8 mouse cellular contexts compared by ENCODE assay signal in the genomic region with DNA sequence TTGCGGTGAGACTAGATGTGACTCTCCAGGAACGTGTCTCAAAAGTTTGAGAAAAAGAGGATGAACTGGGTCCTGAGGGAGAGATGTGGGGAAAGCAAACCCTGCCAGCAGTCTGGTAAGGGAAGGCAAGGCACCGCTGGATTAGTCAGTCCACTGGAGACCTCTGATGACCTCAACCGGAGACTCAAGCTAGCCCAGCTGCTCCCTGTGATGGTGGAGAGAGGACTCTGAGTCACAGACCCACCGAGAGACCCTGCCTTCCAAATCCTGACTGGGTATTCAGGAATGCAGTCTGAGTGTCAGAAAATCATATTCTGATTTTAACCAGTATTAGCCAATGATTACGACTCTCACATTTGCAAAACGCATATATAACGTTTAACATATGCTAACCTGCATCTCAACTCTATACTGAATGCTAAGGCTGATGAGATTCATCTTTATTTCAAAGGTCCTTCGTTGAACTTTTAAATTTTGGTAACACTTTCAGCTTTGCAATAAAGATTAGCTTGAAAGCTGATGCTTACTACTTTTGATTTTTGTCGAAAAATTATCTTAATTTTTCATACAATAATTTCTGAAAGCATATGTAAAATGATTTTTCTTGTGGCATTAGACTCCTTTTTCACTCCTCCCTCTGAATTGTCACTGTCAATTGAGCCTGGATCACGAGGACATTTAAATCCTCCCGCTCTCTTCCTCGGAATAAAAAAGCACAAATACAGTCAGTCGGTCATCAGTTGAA. TPM values are rescaled to one million over a fixed set of nuclear protein-coding genes. Genes with fewer than 3 reads are reported as not detected.
A peak's percentile ranks its signal among the peaks of the same experiment; 100 is the strongest.
DNase-seq lines count a peak whose midpoint lies in the region; ATAC-seq and TF ChIP-seq lines count a peak whose summit lies in the region.

No protein-coding gene starts in this region.

- H3K9me3 ChIP-seq in heart, embryonic 16.5 days (replicated peaks; ENCODE audit: control insufficient read depth, low read length), result no peaks in the 10 kb centered on the region
- no peaks in the 10 kb centered on the region for H3K9me3 ChIP-seq in hindbrain, embryonic 16.5 days (ENCODE audit: control insufficient read depth, low read length)
- no peaks in the 10 kb centered on the region for H3K9me3 ChIP-seq in midbrain, embryonic 15.5 days

- no peak overlapping the region for H3K27ac ChIP-seq in heart, embryonic 16.5 days (ENCODE audit: low read length)
- H3K27ac ChIP-seq in bone marrow macrophage, adult 2 months (ENCODE audit: insufficient read depth, low read depth, low read length), result no peak overlapping the region
- no peak overlapping the region for H3K27ac ChIP-seq in hindbrain, embryonic 16.5 days (ENCODE audit: low read depth, low read length)
- H3K27ac ChIP-seq in midbrain, embryonic 15.5 days, result no peak overlapping the region

- 35% methylated on average over 14 of the region's 14 CpGs for WGBS in heart, embryonic 16.5 days
- 38% methylated on average over 14 of the region's 14 CpGs for WGBS in hindbrain, embryonic 16.5 days
- WGBS in midbrain, embryonic 15.5 days, result 32% methylated on average over 14 of the region's 14 CpGs

- DNase-seq in heart, adult 8-10 months (ENCODE audit: low spot score), result no peak
- DNase-seq in embryo, embryonic 10 days (ENCODE audit: low spot score), result no peak
- DNase-seq in thymus, postnatal 36 days, result no peak

- no peaks in the 10 kb centered on the region for H3K27me3 ChIP-seq in heart, embryonic 16.5 days (ENCODE audit: control insufficient read depth, insufficient read depth, low read length)
- peaks cover 7% of the 10 kb centered on the region; the same call in 1 of the 2 replicates for H3K27me3 ChIP-seq in hindbrain, embryonic 16.5 days (replicated peaks; ENCODE audit: control insufficient read depth, insufficient read depth, low read length)
- peaks cover 25% of the 10 kb centered on the region for H3K27me3 ChIP-seq in midbrain, embryonic 15.5 days (replicated peaks)

- peaks cover 2% of the 10 kb centered on the region; the same call in 1 of the 2 replicates for H3K4me1 ChIP-seq in heart, embryonic 16.5 days (ENCODE audit: control insufficient read depth, insufficient read depth, low read length)
- peaks cover 18% of the 10 kb centered on the region for H3K4me1 ChIP-seq in bone marrow macrophage, adult 2 months (ENCODE audit: control insufficient read depth, insufficient read depth, low read length)
- H3K4me1 ChIP-seq in hindbrain, embryonic 16.5 days (ENCODE audit: control insufficient read depth, insufficient read depth, low read depth, low read length), result peaks cover 13% of the 10 kb centered on the region
- H3K4me1 ChIP-seq in midbrain, embryonic 15.5 days, result peaks cover 29% of the 10 kb centered on the region

- H3K36me3 ChIP-seq in heart, embryonic 16.5 days (ENCODE audit: control insufficient read depth, insufficient read depth), result no peaks in the 10 kb centered on the region
- no peaks in the 10 kb centered on the region for H3K36me3 ChIP-seq in hindbrain, embryonic 16.5 days (ENCODE audit: control insufficient read depth, insufficient read depth, low read length)
- no peaks in the 10 kb centered on the region for H3K36me3 ChIP-seq in midbrain, embryonic 15.5 days (replicated peaks)

- peak overlapping the region; percentile 44 for H3K4me3 ChIP-seq in heart, embryonic 16.5 days (ENCODE audit: low read length)
- peak overlapping the region; percentile 40; the same call in 1 of the 2 replicates for H3K4me3 ChIP-seq in bone marrow macrophage, adult 2 months (ENCODE audit: insufficient read depth, low read length)
- peak overlapping the region; percentile 43 for H3K4me3 ChIP-seq in hindbrain, embryonic 16.5 days (ENCODE audit: low read length)
- peak overlapping the region; percentile 35 for H3K4me3 ChIP-seq in midbrain, embryonic 15.5 days

- H3K4me2 ChIP-seq in heart, embryonic 16.5 days (ENCODE audit: low read depth, low read length), result peak overlapping the region; percentile 68
- H3K4me2 ChIP-seq in hindbrain, embryonic 16.5 days (ENCODE audit: low read length), result peak overlapping the region; percentile 81
- H3K4me2 ChIP-seq in midbrain, embryonic 15.5 days, result peak overlapping the region; percentile 56

- TF ChIP-seq POLR2A in bone marrow macrophage, adult 2 months (IDR thresholded peaks at IDR 0.05; ENCODE audit: borderline replicate concordance, low read depth, low read length), result no peak

- TF ChIP-seq CTCF in bone marrow macrophage, adult 2 months (IDR thresholded peaks at IDR 0.05; ENCODE audit: low read depth, low read length), result no peak

- H3K9ac ChIP-seq in heart, embryonic 16.5 days (ENCODE audit: low read length), result no peak overlapping the region
- H3K9ac ChIP-seq in hindbrain, embryonic 16.5 days (ENCODE audit: low read depth, low read length), result no peak overlapping the region
- no peak overlapping the region for H3K9ac ChIP-seq in midbrain, embryonic 15.5 days

- no peak for ATAC-seq in heart, embryonic 16.5 days (replicated peaks; ENCODE audit: extremely low read depth, insufficient read depth, low FRiP score)
- ATAC-seq in hindbrain, embryonic 16.5 days, result no peak
- ATAC-seq in midbrain, embryonic 15.5 days (replicated peaks), result no peak
- ATAC-seq in megakaryocyte-erythroid progenitor cell, adult 5-6 weeks (replicated peaks; ENCODE audit: low FRiP score, low TSS enrichment, poor library complexity, severe bottlenecking), result no peak

RNA-seq across cellular contexts. Expression of a gene that starts 3.0 kb away (rescaled TPM):
- polyA plus RNA-seq in heart, embryonic 16.5 days (2015; fragmentation: Nextera tagmentation; extraction: Ambion mirVana), result 0.89 and 0.98 TPM in 2 replicates
- 10 to 100 TPM; 15.6 to 31.7 (median 17.5) TPM for total RNA-seq in heart, adult 8-10 months (2022)
- 1.0 and 1.1 TPM in 2 replicates for polyA plus RNA-seq in bone marrow macrophage, adult 2 months (2012; ENCODE audit: insufficient read depth, insufficient read length, missing spikeins)
- 1.7 and 2.7 TPM in 2 replicates for polyA plus RNA-seq in hindbrain, embryonic 16.5 days (2015; fragmentation: Nextera tagmentation; extraction: Ambion mirVana)
- polyA plus RNA-seq in midbrain, embryonic 15.5 days (2015; fragmentation: Nextera tagmentation; extraction: Ambion mirVana), result 2.3 and 2.6 TPM in 2 replicates
- 0.84 TPM in 1 of 2 replicates, not detected in the other for total RNA-seq in megakaryocyte-erythroid progenitor cell, adult 5-6 weeks (2014; fragmentation: Nextera tagmentation)
- 0.75 and 0.80 TPM in 2 replicates for total RNA-seq in megakaryocyte-erythroid progenitor cell, adult 5-6 weeks (2017)

RNA-seq across cellular contexts. Expression of a gene that starts 3.5 kb away (rescaled TPM):
- polyA plus RNA-seq in heart, embryonic 16.5 days (2015; fragmentation: Nextera tagmentation; extraction: Ambion mirVana), result 0.55 and 0.66 TPM in 2 replicates
- total RNA-seq in heart, adult 8-10 months (2022), result 1 to 10 TPM; 1.6 to 5.4 (median 3.7) TPM
- 4.8 and 11.3 TPM in 2 replicates for polyA plus RNA-seq in bone marrow macrophage, adult 2 months (2012; ENCODE audit: insufficient read depth, insufficient read length, missing spikeins)
- polyA plus RNA-seq in hindbrain, embryonic 16.5 days (2015; fragmentation: Nextera tagmentation; extraction: Ambion mirVana), result 1.1 and 2.3 TPM in 2 replicates
- polyA plus RNA-seq in midbrain, embryonic 15.5 days (2015; fragmentation: Nextera tagmentation; extraction: Ambion mirVana), result 2.6 and 4.0 TPM in 2 replicates
- 10.6 and 12.0 TPM in 2 replicates for total RNA-seq in megakaryocyte-erythroid progenitor cell, adult 5-6 weeks (2014; fragmentation: Nextera tagmentation)
- total RNA-seq in megakaryocyte-erythroid progenitor cell, adult 5-6 weeks (2017), result 6.7 and 9.1 TPM in 2 replicates

RNA-seq across cellular contexts. Expression of a gene that starts 5.8 kb away (rescaled TPM):
- 4.2 and 4.3 TPM in 2 replicates for polyA plus RNA-seq in heart, embryonic 16.5 days (2015; fragmentation: Nextera tagmentation; extraction: Ambion mirVana)
- total RNA-seq in heart, adult 8-10 months (2022), result 10 to 100 TPM; 22.2 to 28.9 (median 23.8) TPM
- polyA plus RNA-seq in bone marrow macrophage, adult 2 months (2012; ENCODE audit: insufficient read depth, insufficient read length, missing spikeins), result 55.5 and 64.4 TPM in 2 replicates
- polyA plus RNA-seq in hindbrain, embryonic 16.5 days (2015; fragmentation: Nextera tagmentation; extraction: Ambion mirVana), result 6.5 and 7.1 TPM in 2 replicates
- 7.3 and 7.9 TPM in 2 replicates for polyA plus RNA-seq in midbrain, embryonic 15.5 days (2015; fragmentation: Nextera tagmentation; extraction: Ambion mirVana)
- total RNA-seq in megakaryocyte-erythroid progenitor cell, adult 5-6 weeks (2014; fragmentation: Nextera tagmentation), result 16.0 and 19.8 TPM in 2 replicates
- 18.6 and 64.6 TPM in 2 replicates for total RNA-seq in megakaryocyte-erythroid progenitor cell, adult 5-6 weeks (2017)

RNA-seq across cellular contexts. Expression of a gene that starts 22.8 kb away (rescaled TPM):
- polyA plus RNA-seq in heart, embryonic 16.5 days (2015; fragmentation: Nextera tagmentation; extraction: Ambion mirVana), result 382 and 390 TPM in 2 replicates
- 100 to 1,000 TPM; 385 to 495 (median 425) TPM for total RNA-seq in heart, adult 8-10 months (2022)
- 1,563 and 1,726 TPM in 2 replicates for polyA plus RNA-seq in bone marrow macrophage, adult 2 months (2012; ENCODE audit: insufficient read depth, insufficient read length, missing spikeins)
- 343 and 349 TPM in 2 replicates for polyA plus RNA-seq in hindbrain, embryonic 16.5 days (2015; fragmentation: Nextera tagmentation; extraction: Ambion mirVana)
- 365 and 382 TPM in 2 replicates for polyA plus RNA-seq in midbrain, embryonic 15.5 days (2015; fragmentation: Nextera tagmentation; extraction: Ambion mirVana)
- 2,653 and 3,048 TPM in 2 replicates for total RNA-seq in megakaryocyte-erythroid progenitor cell, adult 5-6 weeks (2014; fragmentation: Nextera tagmentation)
- total RNA-seq in megakaryocyte-erythroid progenitor cell, adult 5-6 weeks (2017), result 1,625 and 1,902 TPM in 2 replicates

RNA-seq across cellular contexts. Expression of a gene that starts 48.5 kb away (rescaled TPM):
- polyA plus RNA-seq in heart, embryonic 16.5 days (2015; fragmentation: Nextera tagmentation; extraction: Ambion mirVana), result 11.6 and 14.5 TPM in 2 replicates
- total RNA-seq in heart, adult 8-10 months (2022), result 10 to 100 TPM; 11.7 to 13.3 (median 12.1) TPM
- polyA plus RNA-seq in bone marrow macrophage, adult 2 months (2012; ENCODE audit: insufficient read depth, insufficient read length, missing spikeins), result 79.4 and 80.7 TPM in 2 replicates
- polyA plus RNA-seq in hindbrain, embryonic 16.5 days (2015; fragmentation: Nextera tagmentation; extraction: Ambion mirVana), result 3.6 and 5.4 TPM in 2 replicates
- 2.3 and 4.6 TPM in 2 replicates for polyA plus RNA-seq in midbrain, embryonic 15.5 days (2015; fragmentation: Nextera tagmentation; extraction: Ambion mirVana)
- 37.4 and 43.3 TPM in 2 replicates for total RNA-seq in megakaryocyte-erythroid progenitor cell, adult 5-6 weeks (2014; fragmentation: Nextera tagmentation)
- 53.9 and 61.5 TPM in 2 replicates for total RNA-seq in megakaryocyte-erythroid progenitor cell, adult 5-6 weeks (2017)
